Mouse (Mus musculus): ENCODE results near the gene Lin28a. TPM values are rescaled to one million over a fixed set of nuclear protein-coding genes. Genes with fewer than 3 reads are reported as not detected.

Lin28a gene
- polyA plus RNA-seq, 1 experiment from 2014 or later: not detected

DNA sequence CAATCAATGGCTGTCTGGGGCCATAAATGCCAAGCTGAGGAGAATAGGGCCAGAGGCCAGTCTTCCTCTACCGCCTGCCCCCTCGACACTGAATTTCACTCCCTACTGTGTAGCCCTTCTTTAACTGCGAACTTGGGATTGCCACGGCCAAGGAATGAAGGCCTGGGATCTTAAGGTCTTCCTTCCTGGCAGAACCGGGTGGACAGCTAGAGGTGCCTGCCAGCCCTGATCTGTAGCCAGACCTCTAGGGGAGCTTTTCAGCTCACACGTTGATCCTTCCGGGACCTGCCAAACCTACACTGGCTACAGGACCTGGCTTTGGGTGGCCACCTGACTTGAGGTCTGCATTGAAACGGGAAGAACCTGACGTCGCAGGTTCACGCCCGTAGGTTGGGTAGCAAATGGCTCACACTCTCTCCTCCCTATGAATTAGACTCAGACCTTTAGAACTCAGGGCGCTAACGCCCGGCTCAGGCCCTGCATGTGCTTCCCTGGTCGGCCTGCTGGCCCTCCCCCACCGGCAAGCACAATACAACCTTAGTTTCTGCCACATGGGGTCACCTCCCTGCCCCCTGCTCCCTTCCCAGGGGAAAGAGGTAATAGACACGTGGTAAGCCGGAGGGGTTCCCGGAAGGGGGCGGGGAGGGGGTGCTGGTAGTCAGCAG lies 1.3 kb downstream of the Lin28a start:
- H3K27ac ChIP-seq: no peak overlapping the region
- H3K9ac ChIP-seq: no peak overlapping the region
- peaks cover 55% of the 10 kb centered on the region for H3K27me3 ChIP-seq
- 3% methylated on average over 21 of the region's 21 CpGs for WGBS
- H3K9me3 ChIP-seq: no peaks in the 10 kb centered on the region
- H3K4me1 ChIP-seq: peaks cover 18% of the 10 kb centered on the region
- no peaks in the 10 kb centered on the region for H3K36me3 ChIP-seq
- no peak for ATAC-seq (ENCODE audit: insufficient number of reproducible peaks, low FRiP score, low TSS enrichment, low read depth)
- no peak overlapping the region for H3K4me2 ChIP-seq
- H3K4me3 ChIP-seq: no peak overlapping the region

DNA sequence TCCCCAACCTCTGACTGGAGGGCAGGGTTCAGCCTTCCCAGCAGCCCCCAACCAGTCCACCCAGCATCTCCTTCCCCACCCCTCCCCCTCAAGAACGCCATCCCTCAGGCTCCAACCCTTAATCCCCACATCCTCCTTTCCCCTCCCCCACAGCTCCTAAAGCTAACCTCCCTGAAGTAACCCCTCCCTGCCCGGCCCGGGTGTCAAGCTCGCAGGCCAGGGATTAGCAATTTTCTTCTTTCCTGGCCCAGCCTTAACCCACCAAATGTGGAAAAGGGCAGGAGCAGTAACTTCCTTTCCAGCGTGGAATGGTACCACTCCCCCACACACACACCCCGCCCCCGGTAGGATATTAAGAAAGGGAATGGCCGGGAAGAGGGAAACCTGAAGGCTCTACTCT lies 1.9 kb downstream of the Lin28a start:
- no peak overlapping the region for H3K9ac ChIP-seq
- H3K4me1 ChIP-seq: peaks cover 19% of the 10 kb centered on the region
- H3K4me3 ChIP-seq: no peak overlapping the region
- H3K27ac ChIP-seq: no peak overlapping the region
- H3K36me3 ChIP-seq: no peaks in the 10 kb centered on the region
- H3K27me3 ChIP-seq: peaks cover 57% of the 10 kb centered on the region
- no peak overlapping the region for H3K4me2 ChIP-seq
- H3K9me3 ChIP-seq: no peaks in the 10 kb centered on the region
- WGBS: 2% methylated on average over 8 of the region's 8 CpGs
- ATAC-seq (ENCODE audit: insufficient number of reproducible peaks, low FRiP score, low TSS enrichment, low read depth): no peak

DNA sequence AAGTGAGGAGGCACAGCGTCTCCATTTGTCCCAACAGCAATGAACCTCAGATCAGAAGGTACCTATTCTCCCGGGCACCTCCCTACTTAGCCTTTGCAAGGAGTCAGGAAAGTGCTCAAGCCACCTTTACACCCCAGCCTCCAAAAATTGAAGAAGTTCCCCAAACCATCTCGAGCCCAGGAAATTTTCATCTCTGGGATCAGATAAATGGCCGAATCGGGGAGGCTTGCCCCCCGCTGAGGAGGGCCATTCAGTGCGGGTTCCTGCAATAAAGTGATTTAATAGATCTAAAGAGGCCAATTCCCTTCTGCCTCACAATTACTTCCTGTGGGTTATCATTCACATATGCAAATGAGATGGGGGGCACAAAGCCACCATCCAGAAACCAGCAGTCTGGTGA lies 2.4 kb downstream of the Lin28a start:
- no peak for ATAC-seq (ENCODE audit: insufficient number of reproducible peaks, low FRiP score, low TSS enrichment, low read depth)

DNA sequence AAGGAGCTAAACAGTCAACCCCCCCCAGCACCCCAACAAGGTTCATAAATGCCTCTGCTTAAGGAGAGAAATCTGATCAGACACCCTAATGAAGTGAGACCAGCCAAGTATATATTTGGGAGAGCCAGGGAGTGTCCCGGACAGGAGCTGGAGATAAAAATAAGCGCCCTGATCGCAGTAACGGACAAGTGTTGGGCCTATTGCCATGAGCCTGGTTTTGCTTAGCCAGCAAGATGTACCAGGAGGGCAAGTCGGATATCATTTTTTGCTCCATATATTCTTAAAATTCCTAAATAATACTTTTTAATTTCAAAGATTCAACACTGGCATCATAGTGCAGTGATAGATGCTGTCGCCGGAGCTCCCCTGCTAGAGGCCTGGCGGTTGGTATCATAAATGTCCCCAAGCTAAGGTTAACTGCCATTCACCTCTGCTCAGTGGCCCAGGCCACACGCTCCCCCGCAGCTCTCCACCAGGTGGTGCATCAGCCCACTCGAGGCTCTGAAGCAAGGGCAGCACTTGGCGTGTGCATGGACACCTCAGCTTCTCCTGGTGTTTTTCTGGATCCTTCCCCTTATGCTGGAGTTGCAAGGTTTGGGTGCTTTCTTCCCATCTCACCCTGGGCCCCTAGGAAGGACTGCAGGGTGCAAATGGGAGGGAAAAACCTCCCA lies 5.6 kb downstream of the Lin28a start:
- Histone ChIP-seq H3K36me3 (no peaks in the 10 kb centered on the region), H3K27me3 (peaks cover 31% of the 10 kb centered on the region), H3K9me3 (no peaks in the 10 kb centered on the region), H3K4me1 (peaks cover 20% of the 10 kb centered on the region), H3K9ac (no peak overlapping the region), H3K27ac (no peak overlapping the region), H3K4me2 (no peak overlapping the region), H3K4me3 (no peak overlapping the region)
- ATAC-seq (ENCODE audit: insufficient number of reproducible peaks, low FRiP score, low TSS enrichment, low read depth): no peak
- WGBS: 50% methylated on average over 12 of the region's 12 CpGs

More for the DNA sequence above, 2.4 kb downstream of the Lin28a start:
- Histone ChIP-seq H3K9ac (no peak overlapping the region), H3K4me2 (no peak overlapping the region), H3K4me3 (no peak overlapping the region), H3K27ac (no peak overlapping the region), H3K36me3 (no peaks in the 10 kb centered on the region), H3K27me3 (peaks cover 57% of the 10 kb centered on the region), H3K9me3 (no peaks in the 10 kb centered on the region), H3K4me1 (peaks cover 24% of the 10 kb centered on the region)
- 7% methylated on average over 7 of the region's 7 CpGs for WGBS

DNA sequence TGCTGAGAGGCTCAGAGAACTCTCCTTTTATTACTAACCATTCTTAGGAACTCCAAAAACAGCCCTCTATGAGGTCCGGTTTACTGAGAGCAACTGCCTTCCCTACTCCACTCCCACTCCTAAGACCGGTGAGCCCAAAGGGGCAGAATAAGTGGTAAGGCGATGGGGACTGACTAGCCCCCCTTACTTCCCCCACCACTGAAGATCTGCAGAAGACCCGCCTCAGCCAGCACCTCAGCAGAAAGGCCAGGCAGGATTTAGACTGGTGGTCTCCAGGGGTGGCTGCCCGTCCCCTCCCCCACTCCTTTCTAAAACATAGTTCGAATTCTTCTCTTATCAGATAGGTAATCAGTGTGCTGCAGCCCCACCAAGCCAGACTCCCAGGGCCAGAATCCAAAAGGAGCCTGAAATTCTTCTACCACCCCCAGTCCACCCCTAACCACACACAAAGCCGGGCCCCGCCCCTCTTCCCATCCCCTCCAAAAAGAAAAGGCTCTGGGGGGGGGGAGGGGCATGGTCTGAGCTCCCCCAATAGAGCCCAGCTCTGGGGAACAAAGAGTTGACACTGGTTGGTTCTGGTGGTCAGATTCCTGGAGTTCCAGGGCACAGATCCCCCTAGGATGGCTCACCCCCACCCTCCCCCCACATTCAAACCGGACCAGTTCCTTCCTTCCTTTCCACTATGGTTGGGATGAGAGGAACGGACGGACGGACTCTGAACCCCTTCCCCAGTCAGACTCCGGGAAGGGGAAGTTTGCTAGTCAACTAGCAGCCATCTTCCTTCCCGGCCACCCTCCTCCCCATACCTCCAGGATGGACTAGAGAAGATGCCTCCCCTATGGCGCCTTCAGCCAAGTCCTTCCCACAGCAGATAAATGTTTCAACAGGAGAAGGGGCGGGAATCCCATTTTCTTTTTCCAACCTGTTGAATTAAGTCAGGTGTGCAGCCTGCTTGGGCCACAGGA lies 6.9 kb downstream of the Lin28a start:
- no peak overlapping the region for H3K4me3 ChIP-seq
- H3K36me3 ChIP-seq: no peaks in the 10 kb centered on the region
- no peak for ATAC-seq (ENCODE audit: insufficient number of reproducible peaks, low FRiP score, low TSS enrichment, low read depth)
- H3K9ac ChIP-seq: no peak overlapping the region
- no peaks in the 10 kb centered on the region for H3K9me3 ChIP-seq
- H3K4me2 ChIP-seq: no peak overlapping the region
- H3K27ac ChIP-seq: no peak overlapping the region
- peaks cover 7% of the 10 kb centered on the region for H3K4me1 ChIP-seq
- 24% methylated on average over 16 of the region's 16 CpGs for WGBS
- peaks cover 19% of the 10 kb centered on the region for H3K27me3 ChIP-seq

DNA sequence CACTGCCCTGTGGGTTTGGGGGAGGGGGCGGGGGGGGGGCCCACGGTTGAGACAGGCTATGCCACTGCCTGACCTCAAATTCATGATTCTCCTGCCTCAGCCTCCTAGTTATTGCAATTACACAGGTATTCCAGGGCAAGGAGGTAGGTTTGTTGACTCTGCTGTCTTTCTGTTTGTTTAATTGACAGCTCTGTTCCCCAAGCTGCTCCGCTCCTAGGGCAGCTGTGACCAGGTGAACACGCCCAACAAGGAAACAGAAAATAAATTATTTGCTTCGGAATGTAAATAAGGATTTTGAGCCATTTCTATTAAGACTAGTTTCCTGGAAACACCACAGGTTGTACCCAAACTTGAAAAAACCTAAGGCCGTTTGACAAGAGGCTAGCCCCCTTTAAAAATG lies 8.9 kb downstream of the Lin28a start:
- H3K4me2 ChIP-seq: no peak overlapping the region
- ATAC-seq (ENCODE audit: insufficient number of reproducible peaks, low FRiP score, low TSS enrichment, low read depth): no peak
- H3K9me3 ChIP-seq: no peaks in the 10 kb centered on the region
- 0 out of 2 replicates have a peak, but pooled peaks cover 6% of the 10 kb centered on the region for H3K27me3 ChIP-seq
- 62% methylated on average over 6 of the region's 6 CpGs for WGBS
- no peak overlapping the region for H3K27ac ChIP-seq
- peaks cover 6% of the 10 kb centered on the region for H3K4me1 ChIP-seq
- no peaks in the 10 kb centered on the region for H3K36me3 ChIP-seq
- no peak overlapping the region for H3K9ac ChIP-seq
- H3K4me3 ChIP-seq: no peak overlapping the region

DNA sequence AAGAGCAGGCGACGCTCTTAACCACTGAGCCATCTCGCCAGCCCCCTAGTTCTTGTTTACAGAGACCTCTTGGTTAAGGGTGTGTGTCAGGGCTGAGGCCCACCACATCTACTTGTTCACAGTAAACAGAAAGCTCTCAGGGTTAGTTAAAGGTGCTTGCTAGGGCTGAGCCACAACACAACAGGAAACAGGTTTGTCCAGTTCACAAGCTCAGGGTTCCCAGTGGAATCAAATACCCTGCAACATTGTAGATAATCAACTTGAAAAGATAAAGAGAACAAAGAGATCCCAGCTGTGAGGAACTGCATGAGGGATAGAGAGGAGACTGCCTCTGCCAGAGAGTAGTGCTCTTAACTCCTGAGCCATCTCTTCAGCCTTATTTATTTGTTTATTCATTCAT lies 11.8 kb downstream of the Lin28a start:
- H3K4me3 ChIP-seq: no peak overlapping the region
- H3K27me3 ChIP-seq: no peaks in the 10 kb centered on the region
- H3K9me3 ChIP-seq: no peaks in the 10 kb centered on the region
- ATAC-seq (ENCODE audit: insufficient number of reproducible peaks, low FRiP score, low TSS enrichment, low read depth): no peak
- H3K4me2 ChIP-seq: no peak overlapping the region
- no peak overlapping the region for H3K9ac ChIP-seq
- no peak overlapping the region for H3K27ac ChIP-seq
- H3K36me3 ChIP-seq: no peaks in the 10 kb centered on the region
- peaks cover 6% of the 10 kb centered on the region for H3K4me1 ChIP-seq
- WGBS: 87% methylated on average over 3 of the region's 3 CpGs

DNA sequence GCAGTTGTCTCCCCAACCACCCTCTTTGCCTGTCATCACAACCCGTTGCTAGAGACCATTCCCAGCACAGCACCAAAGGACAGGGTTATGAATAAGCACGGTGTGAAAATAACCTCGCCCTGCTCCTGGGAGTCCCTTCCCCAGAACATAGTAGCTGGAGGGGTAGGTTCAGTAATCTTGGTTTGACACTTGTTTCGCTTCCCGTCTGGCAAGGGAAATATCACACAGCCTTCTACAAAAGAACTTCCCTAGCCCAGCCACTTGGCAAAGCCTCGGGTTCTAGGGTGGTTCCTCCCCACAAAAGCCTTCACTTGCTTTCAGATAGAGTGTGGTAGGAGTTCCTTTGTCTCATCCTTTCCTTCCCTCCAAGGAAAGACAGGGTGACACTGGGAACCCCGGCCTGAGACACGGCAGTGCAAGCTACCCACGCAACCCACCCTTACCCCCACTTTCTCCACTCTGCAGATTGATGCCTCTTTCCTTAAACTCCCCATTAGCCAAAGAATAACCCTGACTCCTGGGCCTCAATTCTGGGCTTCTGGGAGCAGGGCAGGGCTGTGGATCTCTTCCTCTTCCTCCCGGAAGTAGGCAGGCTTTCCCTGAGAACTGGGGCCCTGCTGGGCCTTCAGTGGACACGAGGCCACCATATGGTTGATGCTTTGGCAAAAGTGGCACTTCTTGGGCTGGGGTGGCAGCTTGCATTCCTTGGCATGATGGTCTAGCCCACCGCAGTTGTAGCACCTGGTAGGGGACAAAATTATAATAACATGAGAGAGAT lies 12.9 kb downstream of the Lin28a start:
- Histone ChIP-seq H3K4me2 (no peak overlapping the region), H3K9me3 (no peaks in the 10 kb centered on the region), H3K9ac (no peak overlapping the region), H3K27me3 (no peaks in the 10 kb centered on the region), H3K27ac (no peak overlapping the region), H3K4me1 (no peaks in the 10 kb centered on the region; the same call in 1 of the 2 replicates), H3K4me3 (no peak overlapping the region), H3K36me3 (no peaks in the 10 kb centered on the region)
- WGBS: 79% methylated on average over 12 of the region's 12 CpGs
- ATAC-seq (ENCODE audit: insufficient number of reproducible peaks, low FRiP score, low TSS enrichment, low read depth): no peak

DNA sequence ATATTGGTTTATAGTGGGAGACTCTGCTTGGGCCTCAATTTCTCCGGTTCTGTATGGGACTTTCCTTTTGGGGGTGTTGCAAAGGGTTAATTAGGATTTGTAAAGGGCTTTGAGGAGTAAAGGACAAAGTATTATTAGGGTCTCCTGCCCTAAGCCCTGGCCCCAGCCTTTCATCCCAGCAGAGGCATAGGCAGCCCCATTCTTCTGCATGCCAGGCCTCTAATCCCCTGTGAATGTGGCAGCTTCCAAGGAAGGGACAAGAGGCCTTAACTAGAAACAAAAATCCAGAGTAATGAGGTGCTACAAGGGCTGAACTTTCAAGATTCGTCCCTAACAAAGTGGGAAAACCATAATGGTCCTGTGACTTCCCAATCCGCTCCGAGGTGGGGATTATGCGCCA lies 15.7 kb downstream of the Lin28a start:
- Histone ChIP-seq H3K27ac (no peak overlapping the region), H3K4me2 (no peak overlapping the region), H3K36me3 (0 out of 2 replicates have a peak, but pooled peaks cover 2% of the 10 kb centered on the region), H3K9me3 (no peaks in the 10 kb centered on the region), H3K4me1 (peaks cover 7% of the 10 kb centered on the region), H3K9ac (no peak overlapping the region), H3K4me3 (no peak overlapping the region), H3K27me3 (no peaks in the 10 kb centered on the region)
- 72% methylated on average over 5 of the region's 5 CpGs for WGBS
- ATAC-seq (ENCODE audit: insufficient number of reproducible peaks, low FRiP score, low TSS enrichment, low read depth): no peak

DNA sequence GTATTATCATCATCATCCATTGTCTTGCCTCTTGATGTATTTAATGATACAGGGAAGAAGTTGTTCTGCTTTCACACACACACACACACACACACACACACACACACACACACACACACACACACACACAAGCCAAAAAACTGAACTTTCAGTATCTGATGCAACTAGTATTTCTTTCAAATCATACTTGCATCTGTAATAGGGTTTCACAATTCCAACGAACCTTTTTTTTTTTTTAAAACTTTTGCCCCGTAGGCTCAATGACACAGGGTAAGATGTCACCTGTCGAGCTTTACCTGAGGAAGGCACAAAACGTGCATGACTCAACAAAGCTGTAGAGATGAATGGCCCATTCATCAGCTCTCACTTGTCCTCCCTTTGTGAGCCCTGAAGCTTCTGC lies 16.4 kb downstream of the Lin28a start:
- H3K4me3 ChIP-seq: no peak overlapping the region
- H3K9ac ChIP-seq: no peak overlapping the region
- H3K9me3 ChIP-seq: no peaks in the 10 kb centered on the region
- WGBS: 58% methylated on average over 4 of the region's 4 CpGs
- H3K4me1 ChIP-seq: peaks cover 7% of the 10 kb centered on the region
- 0 out of 2 replicates have a peak, but pooled peaks cover 2% of the 10 kb centered on the region for H3K36me3 ChIP-seq
- no peak overlapping the region for H3K27ac ChIP-seq
- ATAC-seq (ENCODE audit: insufficient number of reproducible peaks, low FRiP score, low TSS enrichment, low read depth): no peak
- no peak overlapping the region for H3K4me2 ChIP-seq
- H3K27me3 ChIP-seq: no peaks in the 10 kb centered on the region

DNA sequence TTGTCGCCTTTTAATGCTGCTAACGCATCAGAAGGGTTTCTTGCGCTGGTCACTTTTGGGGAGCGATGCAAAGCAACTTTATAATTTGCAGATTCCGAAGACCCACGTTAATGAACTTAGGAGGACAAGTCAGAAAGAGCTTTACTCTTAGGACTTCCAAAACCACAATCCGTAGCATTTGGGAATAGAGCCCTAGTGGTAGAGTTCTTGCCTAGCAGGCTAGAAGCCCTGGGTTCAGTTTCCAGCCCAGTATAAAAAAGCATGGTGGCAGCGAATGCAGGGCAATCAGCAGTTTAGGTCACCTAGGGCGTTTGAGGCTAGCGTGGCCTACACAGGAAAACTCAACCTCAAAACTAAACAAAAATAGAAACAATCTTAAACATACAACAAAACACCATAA lies 16.9 kb downstream of the Lin28a start:
- no peaks in the 10 kb centered on the region for H3K27me3 ChIP-seq
- H3K9ac ChIP-seq: no peak overlapping the region
- 45% methylated on average over 10 of the region's 10 CpGs for WGBS
- no peak overlapping the region for H3K4me3 ChIP-seq
- H3K36me3 ChIP-seq: peaks cover 5% of the 10 kb centered on the region; the same call in 1 of the 2 replicates
- no peaks in the 10 kb centered on the region for H3K9me3 ChIP-seq
- no peak overlapping the region for H3K27ac ChIP-seq
- no peak overlapping the region for H3K4me2 ChIP-seq
- H3K4me1 ChIP-seq: peaks cover 7% of the 10 kb centered on the region
- no peak for ATAC-seq (ENCODE audit: insufficient number of reproducible peaks, low FRiP score, low TSS enrichment, low read depth)

Data from limb, embryonic 15.5 days (tissue).